Mouse (Mus musculus) cerebellum, adult 18-20 months (tissue): ENCODE measurements around the gene Pigp.
"Not testable (repeated sequence)": the region's sequence is repeated elsewhere in the genome, so short reads cannot be mapped to it uniquely, and the experiment has no call there.

ENCODE experiments used
- DNase-seq, 2 experiments: peaks; one replicate each; pipeline ENCODE4 v3.0.0; 2021

Gene Pigp

GRCm38 (mm10) chr16:94356776-94357494, 14.7 kb downstream of the Pigp start:
- DNase-seq: no peak

GRCm38 (mm10) chr16:94356046-94356445, 15.6 kb downstream of the Pigp start:
- DNase-seq: no peak

- no peak for DNase-seq
Measured at GRCm38 (mm10) chr16:94354450-94354849, 17.2 kb downstream of the Pigp start.

GRCm38 (mm10) chr16:94350287-94350677, 21.4 kb downstream of the Pigp start:
- no peak for DNase-seq

GRCm38 (mm10) chr16:94349588-94350286, 21.9 kb downstream of the Pigp start:
- no peak for DNase-seq

- DNase-seq: no peak
Measured at GRCm38 (mm10) chr16:94348779-94349178, 22.9 kb downstream of the Pigp start.

- DNase-seq: no peak
Measured at GRCm38 (mm10) chr16:94347080-94347731, 24.4 kb downstream of the Pigp start.

GRCm38 (mm10) chr16:94345733-94346132, 25.9 kb downstream of the Pigp start:
- no peak for DNase-seq

- DNase-seq: not testable (repeated sequence)
Measured at GRCm38 (mm10) chr16:94339164-94340160, 32.2 kb downstream of the Pigp start.

- DNase-seq: no peak
Measured at GRCm38 (mm10) chr16:94335656-94336055, 36.0 kb downstream of the Pigp start.

GRCm38 (mm10) chr16:94331886-94332252, 39.8 kb downstream of the Pigp start:
- peak; percentile 71 to 82 for DNase-seq

GRCm38 (mm10) chr16:94331233-94331885, 40.3 kb downstream of the Pigp start:
- DNase-seq: no peak

- no peak for DNase-seq
Measured at GRCm38 (mm10) chr16:94330429-94330828, 41.2 kb downstream of the Pigp start.

GRCm38 (mm10) chr16:94328881-94329867, 42.5 kb downstream of the Pigp start:
- no peak for DNase-seq

GRCm38 (mm10) chr16:94327781-94328711, 43.6 kb downstream of the Pigp start, which contains the start of gene Ripply3:
Gene Ripply3 (plus strand): TSS chr16:94328420.
- DNase-seq: no peak

GRCm38 (mm10) chr16:94326008-94326407, 45.6 kb downstream of the Pigp start:
- no peak for DNase-seq

GRCm38 (mm10) chr16:94323681-94324080, 48.0 kb downstream of the Pigp start:
- no peak for DNase-seq

- no peak for DNase-seq
Measured at GRCm38 (mm10) chr16:94320223-94320622, 51.4 kb downstream of the Pigp start.

GRCm38 (mm10) chr16:94317752-94318151, 53.9 kb downstream of the Pigp start:
- no peak for DNase-seq

GRCm38 (mm10) chr16:94315215-94315614, 56.4 kb downstream of the Pigp start:
- no peak for DNase-seq
